In genomic region chr8:35255327-35255726, GRCm38 (mm10) we compare ENCODE assay signal across 12 mouse cellular contexts.
"Had no signal": no experiment of that assay in that cellular context is flagged by ENCODE, and none has a peak within 500 bp of the region (broad histone marks: within the 10 kb centered on the region; RNA-seq: fewer than 3 reads in every experiment).

No protein-coding gene starts in this region.

- H3K27me3 ChIP-seq: neural tube, embryonic 12.5 days; neural tube, embryonic 13.5 days; neural tube, embryonic 15.5 days; stomach, embryonic 15.5 days had no signal

- H3K27ac ChIP-seq: neural tube, embryonic 12.5 days; neural tube, embryonic 13.5 days; neural tube, embryonic 15.5 days; stomach, embryonic 15.5 days; stomach, postnatal 0 days had no signal

- H3K36me3 ChIP-seq: neural tube, embryonic 12.5 days; neural tube, embryonic 13.5 days; neural tube, embryonic 15.5 days; stomach, embryonic 15.5 days had no signal

- H3K4me1 ChIP-seq: neural tube, embryonic 12.5 days; neural tube, embryonic 13.5 days; neural tube, embryonic 15.5 days; stomach, embryonic 15.5 days had no signal

- DNase-seq: retina, postnatal 1 day; right cerebral cortex, postnatal 14 days; right cerebral cortex, postnatal 25 days; right cerebral cortex, postnatal 4 days; spleen, adult 18-20 months; thymus, adult 18-20 months; thymus, postnatal 25 days had no signal

- H3K4me3 ChIP-seq: neural tube, embryonic 12.5 days; neural tube, embryonic 13.5 days; neural tube, embryonic 15.5 days; stomach, embryonic 15.5 days had no signal
